Mouse (Mus musculus): ENCODE measurements around the gene Palb2.
A peak's percentile ranks its signal among the peaks of the same experiment; 100 is the strongest.

The Palb2 gene

DNA sequence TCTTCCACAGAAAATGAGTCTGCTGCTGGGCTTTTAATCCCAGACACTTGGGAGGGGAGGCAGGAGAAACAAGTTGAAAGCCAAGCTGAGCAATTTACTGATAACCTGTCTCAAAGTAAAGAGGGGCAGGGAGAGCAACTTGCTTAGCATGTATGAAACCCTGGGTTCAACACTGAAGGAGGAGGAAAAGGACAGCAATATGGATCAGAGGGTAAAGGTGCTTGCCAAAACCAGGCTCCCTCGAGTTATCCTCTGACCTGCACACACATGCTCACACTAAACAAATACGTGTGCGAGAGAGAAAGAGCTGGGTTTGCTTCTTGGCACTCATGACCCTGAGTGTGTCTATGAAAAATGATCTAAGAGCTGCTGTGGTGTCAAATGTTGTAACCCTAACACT, 34.8 kb downstream of the Palb2 start:
- no peak for DNase-seq

- no peak for DNase-seq
Observed at GRCm38 (mm10) chr7:122094564-122095330, 38.0 kb downstream of the Palb2 start.

- DNase-seq: no peak
Observed at GRCm38 (mm10) chr7:122087195-122087982, 45.4 kb downstream of the Palb2 start.

GRCm38 (mm10) chr7:122081071-122081470, 51.7 kb downstream of the Palb2 start:
- DNase-seq: no peak

- DNase-seq: no peak
Observed at GRCm38 (mm10) chr7:122079798-122080554, 52.8 kb downstream of the Palb2 start.

GRCm38 (mm10) chr7:122074374-122074773, 58.4 kb downstream of the Palb2 start:
- no peak for DNase-seq

DNA sequence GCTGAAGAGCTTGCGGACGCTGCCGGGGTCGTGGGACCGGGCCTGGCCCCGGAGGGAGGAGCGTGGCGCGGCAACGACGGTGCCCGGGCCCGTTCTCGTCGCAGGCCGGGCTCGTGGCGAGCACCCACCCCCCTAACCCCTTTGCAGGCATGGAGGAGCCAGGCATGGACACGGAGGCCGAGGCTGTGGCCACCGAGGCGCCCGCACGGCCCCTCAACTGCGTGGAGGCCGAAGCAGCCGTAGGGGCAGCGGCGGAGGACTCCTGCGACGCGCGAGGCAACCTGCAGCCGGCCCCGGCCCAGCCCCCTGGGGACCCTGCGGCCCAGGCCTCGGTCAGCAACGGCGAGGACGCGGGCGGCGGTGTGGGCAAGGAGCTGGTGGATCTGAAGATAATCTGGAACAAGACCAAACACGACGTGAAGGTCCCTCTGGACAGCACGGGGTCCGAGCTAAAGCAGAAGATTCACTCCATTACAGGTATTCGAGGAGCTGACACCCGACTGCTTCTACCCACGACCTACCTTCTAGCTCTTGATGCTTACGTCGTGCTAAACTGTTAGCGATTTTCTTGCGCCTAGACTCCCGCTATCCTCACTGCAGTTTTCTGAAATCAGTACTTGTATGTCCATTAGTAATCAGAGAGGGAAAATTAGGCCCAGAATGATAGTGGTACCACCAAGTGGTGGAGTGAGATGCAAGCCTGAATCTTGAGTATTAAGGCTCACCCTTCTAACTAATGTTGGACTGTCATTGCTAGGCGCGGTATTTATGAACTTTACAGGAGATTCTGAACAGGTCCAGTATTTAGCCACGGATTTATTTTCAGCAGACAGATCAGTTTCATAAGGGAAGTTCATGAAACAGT, 65.0 kb downstream of the Palb2 start:
- no peak for DNase-seq

DNA sequence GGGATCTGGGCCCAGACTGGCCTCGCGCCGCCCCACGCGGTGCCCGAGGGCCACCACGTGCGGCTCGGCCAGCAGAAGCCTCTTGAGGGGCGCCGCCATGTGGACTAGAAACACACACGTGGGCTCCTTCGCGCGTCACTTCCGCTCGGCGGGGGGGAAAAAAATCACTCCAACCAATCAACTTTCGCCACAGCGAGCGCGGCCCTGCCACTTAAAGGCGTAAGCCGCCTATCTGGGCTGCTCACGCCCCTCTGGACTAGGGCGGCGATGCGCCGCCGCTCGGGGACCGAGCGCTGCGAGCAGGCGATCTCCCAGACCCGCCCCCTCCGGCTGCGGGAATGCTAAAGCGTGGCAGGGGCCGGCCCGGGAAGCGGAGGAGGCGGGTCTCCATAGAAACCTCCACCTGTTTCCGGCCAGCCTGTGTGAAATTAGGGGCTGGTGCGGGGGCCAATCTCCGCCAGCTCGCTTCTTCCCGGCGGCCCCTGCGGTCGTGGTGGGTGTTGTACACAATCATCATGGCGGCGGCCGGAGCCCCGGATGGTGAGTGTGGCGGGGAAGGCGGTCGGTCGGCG, 65.8 kb downstream of the Palb2 start, which contains the start of the genes Ubfd1 and Ears2:
Gene Ubfd1, plus strand, starts transcription at position 231 of the 572 bp plus-strand sequence.
Gene Ears2, minus strand, starts transcription at position 319 of the 572 bp plus-strand sequence.
- DNase-seq: peak; percentile 96

DNA sequence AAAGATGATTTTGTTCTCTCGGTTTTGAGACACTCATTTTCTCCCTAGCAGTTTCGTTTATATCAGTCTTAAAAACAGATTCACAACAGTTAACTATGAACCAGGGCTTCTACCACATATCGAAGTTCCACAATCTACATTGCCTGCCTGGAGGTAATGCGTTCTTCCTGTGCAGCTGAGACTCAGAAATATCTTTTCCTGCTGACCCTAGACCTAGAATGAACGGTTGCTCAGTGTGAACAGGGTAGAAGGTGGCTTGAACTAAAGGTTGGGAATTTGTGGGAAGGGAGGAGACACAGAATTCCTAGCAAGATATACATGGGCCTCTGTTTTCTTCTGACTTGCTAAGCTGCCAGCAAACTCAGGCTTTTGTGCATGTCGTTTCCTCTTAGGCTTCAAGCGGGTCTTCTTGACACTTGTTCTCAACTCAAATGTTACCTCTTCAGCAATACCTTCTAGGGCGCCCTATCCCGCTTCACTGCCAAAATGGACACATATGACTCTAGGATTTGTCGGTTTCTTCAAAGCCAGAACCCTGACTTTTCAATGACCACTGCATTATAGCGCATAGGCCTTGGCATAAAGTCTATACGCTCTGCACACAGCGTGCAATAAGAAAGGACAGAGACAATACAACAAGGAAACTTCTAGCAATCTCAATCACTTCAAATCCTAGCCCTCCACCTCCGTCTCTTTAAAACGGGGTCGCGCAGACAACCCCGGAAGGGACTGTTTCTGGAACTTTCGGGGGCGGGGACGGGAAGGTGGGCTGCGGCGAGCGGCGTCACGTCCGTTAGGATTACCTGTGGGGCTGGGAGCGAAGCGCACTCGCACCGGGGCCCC, 66.5 kb downstream of the Palb2 start:
- DNase-seq: no peak

DNA sequence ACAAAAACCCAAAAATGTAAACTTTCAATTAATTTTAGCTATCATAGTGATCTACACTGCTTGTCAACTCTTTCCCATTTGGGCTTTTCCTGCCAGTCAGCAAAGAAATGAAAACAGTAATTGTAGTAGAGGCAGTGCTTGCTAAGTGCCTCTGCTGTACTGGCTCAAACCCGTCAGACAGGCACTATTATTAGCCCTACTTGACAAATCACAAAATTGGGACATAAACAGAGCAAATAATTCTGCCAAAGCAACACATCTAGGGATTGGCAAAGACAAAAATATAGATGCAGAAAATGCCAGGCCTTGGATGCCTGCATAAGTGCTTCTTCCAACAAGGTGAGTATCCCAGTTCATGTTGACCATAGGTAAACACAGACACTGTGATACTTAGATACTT, 67.1 kb downstream of the Palb2 start:
- no peak for DNase-seq

Measured in cerebellum, adult 9-11 months (tissue).